Mouse (Mus musculus) limb, embryonic 14.5 days (tissue): Measurements from ENCODE around the gene Cdc42ep5. TPM values are rescaled to one million over a fixed set of nuclear protein-coding genes. Genes with fewer than 3 reads are reported as not detected.

Source experiments
- ATAC-seq: fragments of 200-750 bp; cut with Nextera tagmentation; 2 replicates; pipeline ENCODE4 v1.8.0; 2017; ENCODE audit warnings: low read depth, moderate number of reproducible peaks, moderate TSS enrichment; ENCODE audit not compliant: low FRiP score
- DNase-seq: peaks from one replicate; pipeline ENCODE4 v3.0.0-alpha.2; 2015; ENCODE audit warnings: low spot score
- H3K27ac ChIP-seq: fragments of 300-500 bp; sonication (generic); replicated peaks from 2 replicates; pipeline ENCODE4 v1.5.1; 2014; ENCODE audit warnings: low read depth, mild to moderate bottlenecking, low read length, moderate library complexity, mixed read lengths
- H3K27me3 ChIP-seq: fragments of 300-500 bp; sonication (generic); 2 replicates; pipeline ENCODE4 v1.6.1; 2014; ENCODE audit warnings: low read length, mixed read lengths; ENCODE audit not compliant: control insufficient read depth, insufficient read depth
- H3K36me3 ChIP-seq: fragments of 300-500 bp; sonication (generic); 2 replicates; pipeline ENCODE4 v1.6.1; 2014; ENCODE audit warnings: mild to moderate bottlenecking, low read length, moderate library complexity, mixed read lengths; ENCODE audit not compliant: control insufficient read depth, insufficient read depth
- H3K4me1 ChIP-seq: fragments of 300-500 bp; sonication (generic); 2 replicates; pipeline ENCODE4 v1.6.1; 2014; ENCODE audit warnings: antibody characterized with exemption, low read length, mixed read lengths; ENCODE audit not compliant: control insufficient read depth, insufficient read depth
- H3K4me2 ChIP-seq: fragments of 300-500 bp; sonication (generic); replicated peaks from 2 replicates; pipeline ENCODE4 v1.6.1; 2014; ENCODE audit warnings: low read depth, mild to moderate bottlenecking, low read length, moderate library complexity; ENCODE audit not compliant: severe bottlenecking
- H3K4me3 ChIP-seq: fragments of 300-500 bp; sonication (generic); replicated peaks from 2 replicates; pipeline ENCODE4 v1.5.1; 2014; ENCODE audit warnings: low read length
- H3K9ac ChIP-seq: fragments of 300-500 bp; sonication (generic); 2 replicates; pipeline ENCODE4 v1.6.1; 2014; ENCODE audit warnings: mild to moderate bottlenecking, low read depth, low read length, moderate library complexity; ENCODE audit not compliant: severe bottlenecking
- H3K9me3 ChIP-seq: fragments of 300-500 bp; sonication (generic); 2 replicates; pipeline ENCODE4 v1.6.1; 2016; ENCODE audit warnings: low read length; ENCODE audit not compliant: control insufficient read depth
- POLR2A ChIP-seq: fragments of 200-500 bp; IDR thresholded peaks from 2 replicates; pipeline ENCODE4 v1.8.0; 2012; ENCODE audit warnings: inconsistent platforms, mild to moderate bottlenecking, moderate library complexity, borderline replicate concordance; ENCODE audit not compliant: insufficient read depth, insufficient read length; ENCODE audit errors: extremely low read depth
- WGBS: fragments of 180-500 bp; shearing (Covaris S2); extraction: QIAGEN DNeasy Blood & Tissue Kit; methylation state at CpG from one replicate; pipeline ENCODE4 v1.1.7; 2014; 5-methylcytosine and 5-hydroxymethylcytosine counted together
- polyA plus RNA-seq, 2 experiments: library from polyadenylated mRNA; depleted of rRNA in 1 of 2; stranded (reverse) in 1 of 2; unstranded in 1 of 2; fragments of >200 nt; fragmentation: Nextera tagmentation in 1 of 2; extraction: Ambion mirVana in 1 of 2; gene quantifications; 2 replicates each; pipeline versions ENCODE4 v1.2.1 to v1.2.3; 2012 to 2014

Cdc42ep5 gene
- polyA plus RNA-seq, 2 experiments = 79.3 to 89.0 TPM

DNA sequence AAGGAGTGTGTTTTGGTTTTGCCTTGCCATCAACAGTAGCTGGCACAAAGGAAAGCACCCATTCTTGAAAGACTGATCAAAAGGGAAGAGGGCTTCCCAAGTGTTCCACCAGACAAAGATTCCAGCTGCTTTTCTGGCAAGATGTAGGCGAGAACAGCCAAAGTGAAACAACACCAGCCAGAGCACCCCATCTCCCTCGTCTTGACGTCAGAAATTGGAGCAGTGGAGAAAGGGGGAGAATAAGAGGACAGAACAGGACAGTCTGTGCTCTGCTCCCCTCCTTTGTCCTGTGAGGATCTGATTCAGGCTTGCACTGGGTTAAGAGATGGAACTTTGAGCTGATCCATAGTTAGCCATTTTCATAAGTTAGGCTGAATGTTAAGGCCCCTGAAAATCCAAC lies 52.9 kb downstream of the Cdc42ep5 start:
- Histone ChIP-seq H3K4me1 (no peaks in the 10 kb centered on the region), H3K9ac (no peak overlapping the region), H3K9me3 (no peaks in the 10 kb centered on the region), H3K27ac (no peak overlapping the region), H3K36me3 (no peaks in the 10 kb centered on the region), H3K27me3 (no peaks in the 10 kb centered on the region), H3K4me2 (no peak overlapping the region), H3K4me3 (no peak overlapping the region)
- ATAC-seq (no peak), DNase-seq (no peak)
- no peak for TF ChIP-seq POLR2A
- 45% methylated on average over 3 of the region's 3 CpGs for WGBS

DNA sequence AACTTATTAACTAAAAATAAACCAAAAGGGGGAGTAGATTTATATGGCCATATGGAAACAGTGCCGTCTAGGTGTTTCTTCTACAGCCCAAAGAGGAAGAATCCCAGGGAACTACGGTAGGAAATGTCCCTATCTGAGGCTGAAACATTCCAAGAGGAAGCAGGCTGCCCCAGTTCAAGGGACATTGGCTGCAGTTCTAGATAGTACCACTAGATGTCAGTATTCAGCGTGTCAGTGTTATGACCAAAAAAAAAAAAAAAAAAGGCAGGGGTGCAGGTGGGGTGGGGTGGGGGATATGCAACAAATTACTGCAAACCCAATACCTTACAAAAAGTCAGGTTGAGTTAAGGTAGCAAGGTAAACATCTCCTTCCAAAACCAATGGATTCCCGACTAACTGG lies 61.2 kb downstream of the Cdc42ep5 start:
- no peaks in the 10 kb centered on the region for H3K36me3 ChIP-seq
- H3K4me1 ChIP-seq = no peaks in the 10 kb centered on the region
- no peak for TF ChIP-seq POLR2A
- 22% methylated on average over 4 of the region's 4 CpGs for WGBS
- H3K27ac ChIP-seq = no peak overlapping the region
- ATAC-seq (no peak), DNase-seq (peak; percentile 64)
- no peak overlapping the region for H3K9ac ChIP-seq
- H3K4me3 ChIP-seq = no peak overlapping the region
- no peaks in the 10 kb centered on the region for H3K27me3 ChIP-seq
- no peak overlapping the region for H3K4me2 ChIP-seq
- H3K9me3 ChIP-seq = no peaks in the 10 kb centered on the region

Other genes with a start within 250 kb of the Cdc42ep5 start
- gene Lilra6, start 249.4 kb downstream of the Cdc42ep5 start, polyA plus RNA-seq (2012; rRNA removed) = 0.09 and 0.27 TPM in 2 replicates
- gene Lilra6, start 249.4 kb downstream of the Cdc42ep5 start, polyA plus RNA-seq (2014; fragmentation: Nextera tagmentation; extraction: Ambion mirVana) = not detected in 2 replicates
- 0.40 and 0.59 TPM in 2 replicates for gene Lair1, start 101.7 kb downstream of the Cdc42ep5 start, polyA plus RNA-seq (2012; rRNA removed)
- 0.91 and 1.2 TPM in 2 replicates for gene Lair1, start 101.7 kb downstream of the Cdc42ep5 start, polyA plus RNA-seq (2014; fragmentation: Nextera tagmentation; extraction: Ambion mirVana)
- gene Ttyh1, start 45.5 kb downstream of the Cdc42ep5 start, polyA plus RNA-seq (2012; rRNA removed) = 4.4 and 4.8 TPM in 2 replicates
- 1.9 and 2.6 TPM in 2 replicates for gene Ttyh1, start 45.5 kb downstream of the Cdc42ep5 start, polyA plus RNA-seq (2014; fragmentation: Nextera tagmentation; extraction: Ambion mirVana)
- gene Leng8, start 27.8 kb downstream of the Cdc42ep5 start, polyA plus RNA-seq (2012; rRNA removed) = 365 and 505 TPM in 2 replicates
- 45.8 and 53.6 TPM in 2 replicates for gene Leng8, start 27.8 kb downstream of the Cdc42ep5 start, polyA plus RNA-seq (2014; fragmentation: Nextera tagmentation; extraction: Ambion mirVana)
- gene Leng9, start 14.5 kb downstream of the Cdc42ep5 start, polyA plus RNA-seq (2012; rRNA removed) = 3.6 and 3.9 TPM in 2 replicates
- gene Leng9, start 14.5 kb downstream of the Cdc42ep5 start, polyA plus RNA-seq (2014; fragmentation: Nextera tagmentation; extraction: Ambion mirVana) = 3.4 and 3.9 TPM in 2 replicates
- gene Lilra5, start 72.9 kb upstream of the Cdc42ep5 start, polyA plus RNA-seq (2012; rRNA removed) = 0.06 TPM in 1 of 2 replicates, not detected in the other
- 0.10 TPM in 1 of 2 replicates, not detected in the other for gene Lilra5, start 72.9 kb upstream of the Cdc42ep5 start, polyA plus RNA-seq (2014; fragmentation: Nextera tagmentation; extraction: Ambion mirVana)
- not detected in 2 replicates for gene Ncr1, start 172.9 kb upstream of the Cdc42ep5 start, polyA plus RNA-seq (2012; rRNA removed)
- not detected in 2 replicates for gene Ncr1, start 172.9 kb upstream of the Cdc42ep5 start, polyA plus RNA-seq (2014; fragmentation: Nextera tagmentation; extraction: Ambion mirVana)
- 0.05 and 0.06 TPM in 2 replicates for gene Gp6, start 232.9 kb upstream of the Cdc42ep5 start, polyA plus RNA-seq (2012; rRNA removed)
- 0.26 TPM in 1 of 2 replicates, not detected in the other for gene Gp6, start 232.9 kb upstream of the Cdc42ep5 start, polyA plus RNA-seq (2014; fragmentation: Nextera tagmentation; extraction: Ambion mirVana)